Mouse (Mus musculus) heart, adult 18-20 months (tissue): ENCODE data around the gene Cttn. TPM values are rescaled to one million over a fixed set of nuclear protein-coding genes. Genes with fewer than 3 reads are reported as not detected.
A peak's percentile ranks its signal among the peaks of the same experiment; 100 is the strongest.

Experiments
- DNase-seq, 2 experiments: peaks; one replicate each; pipeline ENCODE4 v3.0.0; 2021 to 2022; ENCODE audit warnings: mixed read lengths in 1 of 2
- long read RNA-seq, 2 experiments: library from polyadenylated mRNA; stranded (forward); transcript quantifications; one replicate each; pipeline ENCODE4 v2.0.0; 2021
- total RNA-seq, 2 experiments: library from RNA; stranded (reverse); gene quantifications; 2 replicates each; pipeline ENCODE4 v1.2.3; 2021

Cttn gene
- total RNA-seq: 10 to 100 TPM; 31.3 to 33.3 TPM
- long read RNA-seq, experiment 1, transcript Cttn-202 (18 exons, 3,286 nt): major isoform, 27 of 72 reads
- long read RNA-seq, experiment 1, transcript Cttn-201 (17 exons, 2,913 nt): minor isoform, 22 of 72 reads
- long read RNA-seq, experiment 1, partial matches to known transcripts: 2 of 72 reads
- long read RNA-seq, experiment 1, other reads (novel, unspliced or antisense): 21 of 72 reads
- long read RNA-seq, experiment 2, transcript Cttn-201 (17 exons, 2,913 nt): minor isoform, 8 of 36 reads
- long read RNA-seq, experiment 2, transcript Cttn-202 (18 exons, 3,286 nt): major isoform, 12 of 36 reads
- long read RNA-seq, experiment 2, partial matches to known transcripts: 1 of 36 reads
- long read RNA-seq, experiment 2, other reads (novel, unspliced or antisense): 15 of 36 reads

- peak; percentile 93 to 94 for DNase-seq
Observed at GRCm38 (mm10) chr7:144470545-144471059, at the start of gene Cttn. Gene Cttn (minus strand): TSS chr7:144471009.

- DNase-seq: no peak
Observed at GRCm38 (mm10) chr7:144519852-144520251, 49.0 kb upstream of the Cttn start.

DNA sequence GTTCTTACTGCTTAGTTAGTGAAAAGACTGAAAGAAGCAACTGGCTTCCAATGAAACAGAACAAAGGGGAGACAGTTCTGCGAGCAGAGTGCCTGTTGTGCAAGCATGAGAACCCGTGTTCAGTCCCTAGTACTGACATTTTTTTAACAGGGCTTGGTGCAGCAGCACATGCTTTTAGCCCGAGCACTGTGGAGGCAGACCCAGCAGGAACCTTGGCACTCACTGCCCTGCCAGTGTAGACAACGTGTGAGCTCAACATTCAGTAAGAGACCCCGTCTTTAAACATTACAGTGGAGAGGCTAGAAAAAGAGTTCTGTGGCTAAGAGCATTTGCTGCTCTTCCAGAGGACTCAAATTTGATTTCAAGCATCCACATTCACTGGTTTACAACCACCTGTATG, 45.9 kb upstream of the Cttn start:
- DNase-seq: no peak

DNA sequence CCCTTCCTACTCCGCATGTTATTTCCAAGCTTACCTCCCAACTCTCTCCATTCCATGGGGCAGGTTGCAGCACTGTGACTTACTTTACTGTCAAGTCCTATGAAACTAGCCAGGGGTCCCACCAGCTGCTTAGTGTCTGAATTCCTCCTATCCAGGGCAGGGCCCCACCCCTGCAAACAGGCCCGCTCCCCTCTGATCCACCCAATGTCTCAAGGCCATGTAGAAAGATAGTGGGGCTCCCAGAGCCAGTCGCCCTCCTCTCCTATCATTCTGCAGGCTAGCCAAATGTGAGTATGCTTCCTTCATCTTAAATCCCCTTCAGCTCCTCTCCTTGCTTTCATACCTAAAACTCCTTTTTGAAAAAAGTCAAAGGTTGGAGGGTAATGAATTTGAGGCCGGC, 38.3 kb upstream of the Cttn start:
- DNase-seq: no peak

GRCm38 (mm10) chr7:144506807-144507206, 36.0 kb upstream of the Cttn start:
- no peak for DNase-seq

DNA sequence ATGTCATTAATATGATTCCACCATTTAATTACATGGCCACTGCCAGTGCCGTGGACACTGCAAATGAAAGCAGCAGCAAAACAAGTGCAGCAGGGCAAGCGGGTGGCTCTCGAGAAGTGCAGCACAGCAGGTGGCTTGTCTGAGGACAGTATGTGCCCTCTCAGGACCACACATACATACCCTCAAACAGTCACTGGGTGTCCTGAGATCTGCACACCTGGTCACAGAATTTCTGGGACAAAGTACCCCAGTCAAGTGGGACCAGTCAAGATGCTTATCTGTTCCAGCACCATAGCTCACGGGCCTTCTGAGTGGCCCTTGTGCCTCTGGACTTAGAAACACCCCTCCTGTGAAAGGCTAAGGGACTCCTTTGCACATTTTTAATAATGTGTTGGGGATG, 33.1 kb upstream of the Cttn start:
- no peak for DNase-seq

DNA sequence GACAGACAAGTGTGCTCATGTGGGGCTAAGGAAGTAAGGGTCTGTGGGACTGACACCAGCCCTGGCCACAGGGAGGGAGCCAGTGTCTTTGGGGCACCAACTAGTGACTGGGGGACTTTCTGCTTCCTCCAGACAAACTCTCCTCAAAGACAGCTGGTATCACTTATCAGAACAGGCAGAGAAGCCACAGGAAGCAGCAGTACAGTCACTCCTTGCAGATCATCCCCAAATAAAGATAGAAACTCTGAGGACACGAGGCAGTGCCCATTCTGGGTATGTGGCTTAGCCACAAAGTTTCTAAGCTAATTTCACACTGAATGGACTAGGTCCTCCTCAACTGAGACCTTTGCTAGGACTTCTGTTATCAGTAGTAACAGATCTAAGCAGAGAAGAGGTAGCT, 22.1 kb upstream of the Cttn start:
- no peak for DNase-seq

DNA sequence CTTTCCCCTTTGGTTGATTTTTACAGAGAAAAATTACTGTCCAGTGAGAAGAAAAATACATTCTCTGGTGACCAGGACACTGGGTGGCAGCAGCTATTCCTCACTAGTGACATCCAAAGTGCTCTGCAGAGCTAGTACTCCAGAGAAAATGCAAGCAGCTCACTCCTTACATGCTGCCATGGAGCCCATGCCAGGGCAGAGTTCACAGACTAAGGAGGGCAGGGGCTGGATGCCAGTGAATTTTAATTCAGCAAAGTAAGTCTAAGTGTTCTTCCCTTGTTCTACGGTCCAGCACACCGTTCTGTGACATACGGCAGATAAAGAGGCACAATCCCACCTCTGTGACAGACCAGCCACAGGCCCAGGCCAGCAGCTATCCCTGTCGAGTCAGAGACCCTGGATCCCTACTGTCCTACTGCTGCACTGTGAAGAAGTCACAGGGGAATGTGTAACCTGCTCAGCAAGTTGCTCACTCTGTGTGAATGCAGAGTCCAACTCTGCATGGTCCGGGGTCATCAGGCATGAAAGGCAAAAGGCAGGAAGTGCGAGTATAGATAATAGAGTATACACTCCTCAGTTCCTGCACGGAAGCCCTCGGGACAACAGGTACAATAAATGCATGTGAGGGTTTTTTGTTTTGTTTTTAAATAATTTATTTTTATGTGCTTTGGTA, 19.5 kb upstream of the Cttn start:
- DNase-seq: no peak

- DNase-seq: peak; percentile 55 to 65
Observed at GRCm38 (mm10) chr7:144489067-144489774, 18.4 kb upstream of the Cttn start.

GRCm38 (mm10) chr7:144480314-144480713, 9.5 kb upstream of the Cttn start:
- DNase-seq: no peak

GRCm38 (mm10) chr7:144479569-144479968, 8.8 kb upstream of the Cttn start:
- DNase-seq: no peak

- DNase-seq: no peak
Observed at GRCm38 (mm10) chr7:144475741-144476140, 4.9 kb upstream of the Cttn start.

DNA sequence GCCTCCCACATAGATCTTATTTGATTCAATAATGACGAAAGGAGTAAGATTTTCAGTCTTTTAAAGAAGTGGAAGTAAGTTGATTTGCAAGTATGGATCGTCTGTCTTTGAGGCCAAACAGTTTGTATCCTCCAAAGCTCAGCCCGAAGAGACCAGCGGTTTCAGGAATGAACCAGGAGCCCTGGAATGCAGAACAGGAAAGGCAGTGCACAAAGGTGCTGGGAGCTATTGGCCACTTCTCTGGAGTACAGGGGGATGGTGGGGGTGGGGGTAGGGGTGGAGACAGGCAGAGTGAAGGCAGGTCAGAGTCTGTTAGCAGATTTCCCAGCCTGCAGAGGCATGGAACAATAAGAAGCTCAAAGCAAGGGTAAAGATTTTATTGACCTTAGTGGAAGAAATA, 2.7 kb upstream of the Cttn start:
- DNase-seq: no peak

GRCm38 (mm10) chr7:144471103-144471502, 294 bp upstream of the Cttn start:
- DNase-seq: no peak

GRCm38 (mm10) chr7:144469908-144470544, 783 bp downstream of the Cttn start:
- DNase-seq: no peak

GRCm38 (mm10) chr7:144469181-144469641, 1.6 kb downstream of the Cttn start:
- DNase-seq: peak; percentile 42 to 46

- no peak for DNase-seq
Observed at GRCm38 (mm10) chr7:144468741-144469140, 2.1 kb downstream of the Cttn start.

DNA sequence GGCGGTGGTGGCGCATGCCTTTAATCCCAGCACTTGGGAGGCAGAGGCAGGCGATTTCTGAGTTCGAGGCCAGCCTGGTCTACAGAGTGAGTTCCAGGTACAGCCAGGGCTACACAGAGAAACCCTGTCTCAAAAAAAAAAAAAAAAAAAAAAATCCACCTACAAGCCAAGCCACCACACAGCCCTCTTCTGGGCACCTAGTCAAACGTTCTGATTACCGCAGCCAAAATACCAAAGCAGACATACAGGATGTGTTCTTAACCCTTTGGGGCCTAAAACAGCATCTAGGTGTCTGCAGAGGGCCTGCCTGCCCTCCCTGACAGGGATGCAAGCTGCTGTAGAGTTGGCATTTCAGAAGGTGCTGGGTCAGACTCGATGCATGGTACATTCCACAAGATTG, 8.2 kb downstream of the Cttn start:
- no peak for DNase-seq

GRCm38 (mm10) chr7:144461246-144461902, 9.4 kb downstream of the Cttn start:
- DNase-seq: no peak

DNA sequence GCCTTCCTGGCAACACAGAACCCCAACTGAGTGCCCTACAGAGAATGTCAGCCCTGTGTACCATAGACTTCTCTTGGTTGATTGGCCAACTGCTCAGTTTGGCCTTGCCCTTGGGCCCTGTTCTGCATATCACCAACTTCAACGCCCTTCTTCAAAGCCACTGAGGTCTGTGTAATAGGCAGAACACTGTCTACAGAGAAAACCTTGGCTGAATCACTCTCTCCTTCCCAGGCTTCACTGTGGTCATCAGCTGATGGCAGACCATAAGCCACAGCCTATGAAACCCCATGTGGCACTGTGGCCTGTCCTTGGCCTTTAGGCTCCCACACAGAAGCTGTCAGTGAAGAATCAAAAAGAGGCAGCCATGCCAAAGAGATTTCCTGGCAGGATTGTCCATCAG, 11.9 kb downstream of the Cttn start:
- DNase-seq: no peak

- no peak for DNase-seq
Observed at GRCm38 (mm10) chr7:144450661-144451060, 20.1 kb downstream of the Cttn start.
